Mouse (Mus musculus) frontal cortex, adult (tissue): ENCODE data around the gene Smyd3.
A peak's percentile ranks its signal among the peaks of the same experiment; 100 is the strongest.

Experiments
- ATAC-seq: cut with Nextera tagmentation; 2 replicates; pipeline ENCODE4 v1.9.2; 2017; ENCODE audit warnings: mild to moderate bottlenecking, moderate library complexity, mixed read lengths; ENCODE audit not compliant: low TSS enrichment

Smyd3 gene

DNA sequence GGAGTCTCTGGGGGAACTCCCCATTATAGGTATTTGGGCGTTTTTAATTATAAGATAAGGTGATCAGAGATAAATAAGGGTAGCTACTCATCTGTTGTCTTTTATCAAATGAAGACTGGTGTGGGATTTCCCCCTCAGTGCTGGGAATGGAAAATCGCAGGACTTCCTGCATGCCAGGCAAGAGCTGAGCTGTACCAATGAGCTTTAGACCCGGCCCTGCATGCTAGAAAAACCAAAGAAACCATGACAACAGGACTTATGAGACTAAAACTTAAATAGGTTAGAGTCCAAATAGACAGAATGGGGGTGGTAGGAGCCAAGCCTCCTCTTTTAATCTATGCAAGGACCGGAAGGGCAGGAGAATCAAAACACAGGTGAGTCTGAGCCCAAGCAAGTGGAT, 492.7 kb downstream of the Smyd3 start:
- ATAC-seq = no peak

DNA sequence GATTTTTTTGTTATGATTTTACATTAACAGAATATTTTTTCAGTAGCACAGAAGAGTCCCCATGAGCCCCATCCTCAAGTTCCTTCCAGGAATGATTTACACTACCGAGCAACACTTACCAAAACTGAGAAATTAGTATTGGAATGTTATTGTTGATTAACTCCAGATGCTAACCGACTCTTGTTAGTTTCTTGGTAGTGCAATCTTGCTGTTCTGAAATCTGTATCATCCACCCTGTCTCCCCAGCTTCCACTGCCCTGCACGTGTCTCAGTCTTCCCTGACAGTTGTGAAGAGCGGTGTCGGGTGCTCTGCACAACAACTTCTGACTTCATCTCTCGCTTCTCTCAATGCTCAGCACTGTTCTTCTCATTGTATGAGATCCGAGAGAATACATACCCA, 494.4 kb downstream of the Smyd3 start:
- ATAC-seq = no peak

DNA sequence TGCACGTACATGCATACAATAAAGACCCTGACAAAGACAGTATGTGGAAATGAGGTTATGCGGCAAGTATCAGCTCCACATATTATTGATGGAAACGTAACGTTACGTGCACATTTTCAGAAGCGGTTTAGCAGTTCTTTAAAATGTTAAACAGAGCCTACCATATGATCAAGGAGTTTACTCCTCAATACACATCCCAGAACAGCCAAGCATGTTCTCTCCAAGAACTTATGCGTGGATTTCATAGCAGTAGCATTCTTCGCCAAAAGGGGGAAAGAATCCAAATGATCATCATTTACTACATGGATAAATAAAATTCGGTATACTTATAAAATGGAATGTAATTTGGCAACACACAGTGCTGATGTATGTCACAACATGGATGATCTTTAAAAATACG, 500.4 kb downstream of the Smyd3 start:
- ATAC-seq = no peak

DNA sequence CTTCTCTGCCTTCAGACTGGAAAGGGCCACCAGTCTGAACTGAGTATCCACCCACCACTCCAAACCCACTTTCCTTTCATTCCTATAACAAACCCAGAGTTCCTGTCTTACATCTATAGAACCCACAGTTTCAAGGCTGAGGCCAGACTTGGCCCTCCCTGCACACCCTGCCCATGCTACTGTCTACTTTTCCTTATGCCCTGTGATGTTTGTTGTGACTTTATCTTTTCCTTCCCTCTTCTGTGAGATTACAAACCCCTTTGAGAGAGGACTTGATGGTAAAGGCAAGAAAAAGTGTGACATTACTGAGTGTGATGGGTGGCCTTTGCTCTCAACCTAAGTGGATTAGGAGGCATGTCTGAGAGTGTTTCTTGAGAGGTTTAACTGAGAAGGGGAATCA, 504.8 kb downstream of the Smyd3 start:
- ATAC-seq = no peak

DNA sequence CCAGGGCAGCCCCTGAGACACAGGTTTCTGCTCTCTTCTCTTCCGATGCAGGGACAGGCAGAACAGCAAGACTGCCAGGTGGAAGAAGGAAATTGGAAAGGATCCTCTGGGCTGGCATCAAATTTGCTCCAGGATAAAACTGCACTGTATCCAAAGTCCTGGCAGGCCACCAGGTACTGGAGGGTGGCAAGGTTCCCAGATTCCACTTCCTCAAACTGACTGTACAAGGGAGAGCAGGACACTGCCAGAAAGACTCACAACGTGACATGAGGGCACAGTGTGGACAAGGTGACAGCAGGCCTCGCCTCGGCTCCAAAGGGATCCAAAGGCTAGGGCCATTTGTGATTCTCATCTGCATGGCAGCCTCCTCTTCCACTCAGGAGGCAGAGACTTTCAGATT, 505.6 kb downstream of the Smyd3 start:
- ATAC-seq = peak; percentile 68

DNA sequence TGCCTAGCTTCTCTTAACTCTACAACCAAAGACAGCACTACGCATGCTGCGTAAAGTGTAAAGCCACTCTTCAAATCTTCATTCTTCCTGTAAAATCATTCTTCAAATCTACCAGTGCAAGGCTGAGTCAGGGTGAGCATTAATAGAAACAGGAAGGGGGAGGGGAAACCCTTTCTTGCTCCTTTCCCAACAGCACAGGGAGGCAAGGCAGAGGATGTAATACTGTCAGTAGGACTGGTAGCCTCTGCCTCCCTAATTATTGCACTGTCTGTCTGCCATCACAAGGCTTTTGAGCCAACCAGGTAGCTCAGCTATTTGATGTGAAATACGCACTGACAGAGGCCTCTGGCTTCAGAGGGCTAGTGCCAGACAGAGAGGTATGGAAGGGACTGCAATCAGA, 507.1 kb downstream of the Smyd3 start:
- ATAC-seq = 0 out of 2 replicates have a peak, but pooled peaks have one; percentile 31

DNA sequence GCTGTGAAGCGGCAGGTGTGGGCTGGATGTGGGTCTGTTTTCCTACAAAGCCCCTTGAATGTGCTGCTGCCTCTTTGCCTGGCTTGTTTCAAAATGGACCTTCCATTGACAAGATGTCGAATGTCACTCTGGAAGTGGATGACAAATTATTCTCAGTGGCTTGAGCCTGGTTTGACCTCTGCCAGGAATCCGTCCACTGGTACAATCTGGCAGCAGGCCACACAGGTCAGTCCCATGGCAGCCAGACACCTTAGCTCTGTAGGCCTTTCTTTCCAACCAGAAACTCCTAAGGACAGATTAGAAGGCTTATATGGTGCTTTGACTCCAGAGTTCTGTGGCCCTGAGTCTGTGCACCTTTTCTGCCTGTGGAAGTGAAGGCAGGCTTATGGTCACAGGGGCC, 507.9 kb downstream of the Smyd3 start:
- ATAC-seq = no peak

DNA sequence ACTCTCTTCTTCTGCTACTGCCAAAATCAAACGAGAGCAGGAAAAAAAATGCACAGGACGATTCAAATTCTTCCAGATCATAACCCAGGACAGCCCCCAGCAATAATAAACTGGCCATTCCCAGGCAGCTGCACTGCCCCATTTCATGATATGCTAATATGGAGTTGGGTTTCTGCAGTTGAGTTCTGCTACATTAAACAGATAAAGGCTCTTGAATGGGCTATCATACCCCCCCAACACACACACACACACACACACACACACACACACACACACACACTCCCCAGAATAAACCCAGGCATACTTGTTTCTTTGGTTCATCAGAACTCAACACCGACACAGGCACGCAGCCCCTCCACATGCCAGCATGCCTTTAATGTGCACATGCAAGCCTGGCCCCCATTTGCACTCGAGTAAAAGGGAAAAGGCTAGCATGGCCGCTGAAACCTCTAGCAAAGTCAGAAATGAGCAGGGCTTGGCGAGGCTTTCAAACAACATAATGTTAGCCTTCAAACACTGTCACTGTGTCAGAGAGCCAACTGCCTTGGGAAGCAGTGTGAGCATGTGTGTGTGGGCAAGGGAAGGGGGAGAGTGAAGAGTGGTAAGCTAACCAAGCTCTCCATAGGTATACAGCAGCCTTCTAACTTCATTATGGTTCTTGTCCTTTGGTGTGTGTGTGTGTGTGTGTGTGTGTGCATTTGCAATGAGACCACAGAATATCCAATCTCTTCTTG, 513.5 kb downstream of the Smyd3 start:
- ATAC-seq = peak; percentile 73

DNA sequence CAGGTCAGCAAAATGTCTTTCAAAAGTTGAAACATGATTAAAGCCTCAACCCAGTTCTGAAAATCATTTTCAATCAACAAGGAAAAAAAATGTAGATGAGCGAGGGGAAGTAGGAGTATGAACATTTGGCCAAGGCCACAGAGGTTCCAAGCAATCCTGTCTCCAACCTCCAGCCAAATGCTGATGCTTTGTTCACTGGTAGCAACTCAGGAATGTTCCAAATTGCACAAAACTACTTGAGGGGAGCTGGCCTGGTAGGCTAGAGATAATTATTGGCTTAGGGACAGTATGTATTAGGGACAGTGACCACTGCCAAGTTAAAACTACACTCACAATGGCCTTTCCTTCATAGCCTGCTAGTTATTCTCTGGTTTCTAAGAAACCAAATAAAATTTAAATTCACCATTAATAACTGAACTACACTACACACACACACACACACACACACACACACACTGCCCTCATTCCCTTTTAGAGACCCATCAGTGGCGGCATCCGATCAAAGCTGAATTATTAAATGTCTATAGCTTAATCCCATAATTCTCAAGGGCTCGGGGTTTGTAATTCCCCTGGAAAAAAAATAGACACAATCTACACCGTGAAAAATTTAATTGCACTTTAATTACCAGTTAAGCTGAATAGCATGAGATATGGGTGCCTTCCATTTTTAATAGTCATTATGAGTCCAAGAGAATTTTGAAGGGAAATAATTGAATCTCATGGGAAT, 514.3 kb downstream of the Smyd3 start:
- no peak for ATAC-seq

DNA sequence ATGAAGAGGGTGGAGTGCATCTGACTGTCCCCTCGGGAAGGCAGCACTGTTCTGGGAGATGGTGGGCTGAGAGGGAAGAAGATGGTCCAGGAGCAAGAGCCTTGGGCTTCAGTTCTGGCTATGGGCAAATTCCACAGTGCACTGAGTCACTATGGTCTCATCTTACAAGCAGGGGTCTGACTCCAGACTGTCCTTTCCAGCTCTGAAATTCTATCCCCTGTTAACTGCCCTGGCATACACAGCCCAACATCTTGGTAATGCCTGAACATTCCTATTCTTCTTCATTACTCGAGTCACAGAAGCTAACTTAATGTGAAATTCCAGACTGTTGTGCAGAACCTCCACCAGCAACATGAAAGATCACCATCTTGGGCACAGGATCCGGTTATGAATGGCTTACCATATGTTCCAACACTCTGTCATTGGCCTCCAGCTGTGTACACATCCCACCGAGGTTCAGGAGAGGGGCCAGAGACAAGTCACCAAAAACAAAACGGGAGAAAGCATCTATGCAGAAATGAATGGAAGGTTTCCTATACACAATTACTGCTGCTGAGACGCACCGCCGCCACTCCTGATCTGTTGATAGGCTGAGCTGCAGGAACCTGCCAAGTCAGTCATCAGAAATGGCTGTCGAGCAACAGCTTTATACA, 517.8 kb downstream of the Smyd3 start:
- ATAC-seq = no peak

DNA sequence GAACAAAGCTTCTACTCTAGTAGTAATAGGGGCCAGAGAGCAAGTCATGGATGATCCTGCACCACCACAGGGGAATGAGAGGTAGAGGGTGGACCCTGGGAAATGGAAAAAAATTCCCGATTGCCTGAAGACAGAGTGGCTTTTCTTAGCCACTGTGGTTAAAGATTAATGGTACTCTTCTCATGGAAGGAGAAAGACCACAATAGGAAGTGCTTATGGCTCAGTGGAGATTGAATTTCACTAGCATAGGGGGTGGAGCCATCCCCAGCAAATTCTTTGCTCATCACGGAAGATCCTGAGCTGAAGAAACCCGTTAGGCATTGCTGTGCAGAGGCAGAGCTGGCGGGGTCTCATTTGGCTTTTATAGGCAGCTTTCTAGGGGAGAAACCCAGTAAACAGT, 520.0 kb downstream of the Smyd3 start:
- ATAC-seq = no peak

DNA sequence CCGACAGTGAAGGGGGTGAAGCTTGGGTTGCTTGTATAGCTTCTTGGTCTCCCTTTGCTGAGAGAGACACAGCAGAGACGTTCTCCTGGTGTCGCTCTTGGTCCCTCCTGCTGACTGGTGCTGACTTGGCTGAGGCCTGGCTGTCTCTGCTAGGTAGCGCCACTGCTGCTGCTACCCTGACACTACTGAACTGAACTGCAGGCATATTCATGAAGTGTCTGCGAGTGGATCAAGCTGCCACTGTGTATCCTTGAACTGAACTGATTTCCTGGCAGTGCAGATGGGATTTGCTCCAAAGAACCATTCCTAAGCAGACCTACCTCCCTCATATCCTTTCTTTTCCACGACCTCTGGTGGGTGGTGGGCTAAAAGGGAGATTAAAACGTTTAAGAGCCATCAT, 523.6 kb downstream of the Smyd3 start:
- ATAC-seq = no peak

DNA sequence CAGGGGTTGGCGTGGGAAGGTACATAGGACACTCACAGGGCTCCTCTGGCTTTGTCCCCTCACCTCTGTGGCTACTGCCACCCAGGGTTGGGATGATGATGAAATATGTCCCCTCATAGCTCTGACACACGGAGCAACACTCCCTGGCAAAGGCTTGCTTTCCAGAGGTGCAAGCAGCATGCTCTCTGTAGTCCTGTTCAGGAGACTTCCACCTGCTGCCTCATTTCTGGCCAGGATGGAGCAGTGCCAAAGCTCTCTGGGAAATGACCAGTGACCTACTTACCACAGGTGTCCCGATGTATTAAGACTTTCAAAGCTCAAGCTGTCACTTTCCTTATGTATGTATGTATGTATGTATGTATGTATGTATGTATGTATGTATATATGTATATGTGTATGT, 525.3 kb downstream of the Smyd3 start:
- no peak for ATAC-seq

DNA sequence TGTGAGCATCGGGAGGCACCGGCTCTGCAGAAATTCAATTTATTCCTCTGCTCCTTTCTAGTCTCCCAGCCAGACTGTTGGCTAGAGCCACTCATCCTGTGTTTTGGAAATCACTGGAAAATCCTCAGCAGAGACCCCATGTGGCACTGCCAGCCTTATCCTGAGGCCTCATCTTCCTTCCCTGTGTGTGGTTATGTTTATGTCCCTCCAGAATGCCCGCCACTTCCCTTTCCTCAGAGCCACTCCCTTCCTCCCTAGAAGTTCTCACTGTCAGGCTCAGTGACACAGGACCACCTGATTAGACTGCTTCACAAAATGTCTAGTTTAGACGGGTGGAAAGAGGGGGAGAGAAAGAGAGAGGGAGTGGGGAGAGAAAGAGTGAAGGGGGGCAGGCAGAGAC, 526.4 kb downstream of the Smyd3 start:
- ATAC-seq = no peak

DNA sequence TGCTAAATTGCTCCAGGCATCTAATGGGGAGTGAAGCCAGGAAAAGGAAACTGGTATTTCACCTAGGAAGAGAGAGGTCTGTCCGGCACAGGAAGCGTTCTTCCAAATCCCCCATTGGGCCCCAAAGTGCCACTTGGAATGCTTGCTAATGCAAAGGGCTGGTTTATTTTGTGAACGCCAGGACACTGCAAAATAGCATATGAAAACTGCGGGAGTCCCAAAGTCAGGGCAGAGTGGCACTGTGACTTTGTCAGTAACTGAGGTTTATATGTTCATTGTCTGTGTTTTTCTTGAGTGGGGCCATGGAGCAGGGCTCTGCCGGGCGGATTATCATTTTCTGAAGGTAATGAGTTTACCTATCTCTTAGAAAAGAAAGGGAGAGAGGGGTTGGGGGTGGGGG, 526.8 kb downstream of the Smyd3 start:
- ATAC-seq = no peak

DNA sequence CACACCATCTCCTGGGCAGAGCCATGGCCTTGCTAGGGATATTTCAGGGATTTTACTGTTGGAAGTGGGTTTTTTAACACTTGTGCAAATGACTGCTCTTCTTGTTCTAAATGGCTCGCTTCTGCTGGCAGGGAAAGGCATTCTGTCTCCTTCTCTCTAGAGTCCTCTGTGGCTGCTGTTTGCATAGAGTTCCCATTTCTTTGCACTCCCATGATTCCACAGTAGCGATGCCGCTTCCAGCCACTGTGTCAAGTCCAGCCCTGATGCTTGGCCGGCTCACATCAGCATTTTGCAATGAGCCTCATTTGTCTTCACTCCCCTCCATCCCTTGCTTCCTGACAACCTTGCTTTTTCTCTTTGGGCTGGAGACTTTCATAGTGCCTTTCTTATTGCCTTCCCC, 528.4 kb downstream of the Smyd3 start:
- ATAC-seq = no peak

DNA sequence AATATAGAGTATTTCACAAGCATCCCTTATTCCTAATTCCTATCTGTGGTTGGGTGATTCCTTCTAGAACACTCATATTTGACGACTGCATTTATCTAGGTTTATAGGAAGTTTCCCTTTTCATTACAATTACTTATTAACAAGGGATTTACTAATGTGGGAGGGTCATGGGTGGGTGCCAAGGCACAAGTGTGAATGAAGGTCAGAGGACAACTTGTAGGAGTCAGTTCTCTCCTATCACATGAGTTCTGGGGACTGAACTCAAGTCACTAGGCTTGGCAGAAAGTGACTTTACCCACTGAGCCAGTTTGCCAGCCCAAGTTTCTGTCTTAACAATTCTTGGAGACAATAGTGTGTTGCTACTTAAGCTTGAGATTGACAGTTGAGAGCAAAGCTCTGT, 529.7 kb downstream of the Smyd3 start:
- no peak for ATAC-seq

DNA sequence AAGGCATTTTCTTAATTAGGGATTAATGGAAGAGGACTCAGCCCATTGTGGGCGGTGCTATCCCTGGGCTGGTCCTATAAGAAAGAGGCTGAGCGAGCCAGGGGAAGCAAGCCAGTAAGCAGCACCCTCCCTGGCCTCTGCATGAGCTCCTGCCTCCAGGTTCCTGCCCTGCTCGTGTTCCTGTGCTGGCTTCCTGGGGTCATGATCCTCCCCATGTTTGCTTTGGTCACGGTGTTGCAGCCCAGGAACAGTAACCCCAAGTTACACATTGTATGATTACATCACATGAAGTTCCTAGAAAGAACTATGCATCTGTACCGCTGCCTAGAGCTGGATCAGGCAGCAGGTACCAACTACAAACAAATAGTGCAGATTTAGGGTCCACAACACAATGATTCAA, 536.2 kb downstream of the Smyd3 start:
- ATAC-seq = no peak

DNA sequence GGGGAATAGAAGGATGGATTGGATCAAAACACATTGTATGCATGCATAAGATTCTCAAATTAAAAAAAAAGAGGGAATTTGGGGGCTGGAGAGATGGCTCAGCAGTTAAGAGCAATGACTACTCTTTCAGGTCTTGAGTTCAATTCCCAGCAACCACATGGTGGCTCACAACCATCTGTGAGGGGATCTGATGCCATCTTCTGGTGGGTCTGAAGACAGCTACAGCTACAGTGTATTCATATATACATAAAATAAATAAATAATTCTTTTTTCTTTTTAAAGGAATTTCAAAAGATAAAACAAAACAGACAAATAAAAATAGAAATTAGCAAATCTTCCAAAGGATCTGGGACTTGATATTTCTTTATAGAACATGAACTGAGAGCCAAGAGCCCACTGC, 537.7 kb downstream of the Smyd3 start:
- no peak for ATAC-seq

DNA sequence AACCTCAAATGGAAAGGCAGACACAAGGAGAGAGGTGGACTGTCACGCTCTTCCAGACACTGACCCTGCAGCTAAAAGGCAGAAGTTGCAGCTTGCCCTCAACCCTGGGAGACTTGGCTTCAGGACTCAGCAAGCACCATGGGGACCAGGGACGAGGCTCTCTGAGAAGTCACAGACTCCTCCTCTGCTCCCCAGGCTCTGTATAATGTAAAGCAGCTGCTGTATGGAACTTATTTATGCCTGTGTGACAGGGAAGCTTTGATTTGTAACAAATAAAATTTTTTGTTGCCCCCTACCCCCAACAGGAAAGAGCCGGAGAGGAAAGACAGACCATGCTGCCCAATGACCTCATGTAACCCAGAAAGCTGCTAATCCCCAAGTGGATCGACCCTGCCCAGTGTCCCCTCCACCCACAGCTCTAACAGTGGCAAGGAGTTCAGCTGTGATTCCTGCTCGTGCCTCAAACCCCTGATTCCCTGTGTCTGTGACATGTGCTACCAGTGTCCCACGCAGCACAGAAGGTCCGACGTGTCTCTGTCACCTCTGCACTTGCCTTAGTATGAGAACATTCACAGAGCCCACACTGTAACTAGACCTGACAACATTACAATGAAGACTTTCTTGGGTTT, 539.1 kb downstream of the Smyd3 start:
- no peak for ATAC-seq

DNA sequence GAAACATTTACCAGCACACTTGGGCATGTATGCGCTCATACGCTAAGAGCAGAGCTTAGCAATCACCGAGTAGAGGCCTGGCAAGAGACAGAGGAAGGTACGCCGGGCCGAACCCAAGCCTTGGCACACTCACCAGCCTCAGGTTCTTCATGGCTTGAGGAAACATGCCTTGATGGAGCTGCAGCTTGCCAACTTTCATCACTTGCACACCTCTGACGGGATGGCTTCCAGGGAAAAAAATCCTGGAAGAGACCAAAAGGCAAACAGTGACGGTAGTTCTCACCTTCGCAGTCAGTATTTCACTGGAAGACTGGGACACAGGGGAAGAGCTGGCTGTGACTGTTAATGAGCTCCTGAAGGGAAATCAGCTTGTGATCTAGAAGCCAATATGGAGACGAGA, 545.8 kb downstream of the Smyd3 start:
- ATAC-seq = no peak

DNA sequence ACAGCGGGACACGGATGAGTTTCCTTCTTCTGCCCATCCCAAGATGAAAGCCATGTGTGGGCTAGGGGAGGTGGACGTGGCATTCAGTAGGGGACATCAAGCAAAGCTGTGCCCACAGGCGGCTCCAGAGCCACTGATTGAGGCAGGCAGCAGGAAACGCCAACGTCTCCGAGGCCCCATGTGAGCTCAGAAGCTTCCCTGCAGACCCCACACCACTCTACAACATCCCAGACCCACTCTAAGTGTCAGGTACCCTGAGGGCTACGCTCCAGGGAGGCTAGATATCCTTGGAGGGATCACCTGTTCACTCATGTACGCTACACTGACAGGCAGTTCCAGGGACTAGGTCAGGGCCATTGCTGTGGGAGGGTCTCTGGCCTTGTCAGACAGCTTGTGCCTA, 556.2 kb downstream of the Smyd3 start:
- no peak for ATAC-seq
